Mouse (Mus musculus) CD8-positive naive resting alpha-beta T cell, adult 57 days (primary cell): ENCODE measurements around the gene Ranbp6. TPM values are rescaled to one million over a fixed set of nuclear protein-coding genes. Genes with fewer than 3 reads are reported as not detected.

Experiments used
- total RNA-seq: library from RNA; stranded (reverse); gene quantifications from one replicate; pipeline ENCODE4 v1.2.4, GENCODE M21; 2023

Gene Ranbp6
- total RNA-seq, result 17.0 TPM

DNA sequence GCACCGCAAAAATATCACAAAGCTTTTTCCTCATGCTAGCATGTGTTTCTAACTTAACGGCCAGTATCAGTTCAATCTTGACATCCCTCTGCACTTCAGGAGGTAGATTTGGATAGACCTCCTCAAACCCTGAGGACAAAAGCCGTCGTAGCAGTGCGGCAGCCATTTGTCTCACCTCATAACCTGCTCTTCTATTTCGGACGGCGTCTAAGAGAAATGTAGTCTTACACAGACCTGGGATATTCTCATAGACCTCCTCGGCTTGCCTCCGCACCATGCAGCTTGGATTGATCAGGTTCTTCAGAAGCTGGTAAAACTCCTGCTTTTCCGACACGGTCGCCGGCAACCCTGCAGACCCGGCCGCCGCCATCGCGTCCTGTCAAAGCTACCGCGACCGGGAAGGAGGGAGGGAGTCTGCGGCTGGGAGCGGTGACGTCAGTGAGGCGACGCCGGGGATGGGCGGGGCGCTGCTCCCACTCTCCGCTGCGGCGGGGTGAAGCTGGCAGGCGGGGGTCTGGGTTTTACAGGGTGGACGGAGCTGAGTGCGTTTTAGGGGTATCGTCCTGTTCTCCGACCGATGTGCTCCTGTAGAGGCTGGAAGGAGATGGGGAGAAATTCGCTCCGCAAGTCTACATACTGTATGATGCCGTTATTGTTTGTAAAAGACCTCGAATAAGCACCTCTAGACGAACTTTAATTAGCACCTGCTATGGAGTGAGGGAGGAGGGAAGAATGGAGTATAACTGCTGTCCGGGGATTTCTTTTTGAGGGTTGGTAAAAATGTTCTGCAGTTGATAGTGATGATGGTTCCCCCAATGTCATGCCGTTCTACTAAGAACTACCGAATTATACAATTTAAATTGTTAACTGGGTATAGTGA, at the start of gene Ranbp6:
Gene Ranbp6 (minus strand): TSS at position 394 of the 880 bp plus-strand sequence.

DNA sequence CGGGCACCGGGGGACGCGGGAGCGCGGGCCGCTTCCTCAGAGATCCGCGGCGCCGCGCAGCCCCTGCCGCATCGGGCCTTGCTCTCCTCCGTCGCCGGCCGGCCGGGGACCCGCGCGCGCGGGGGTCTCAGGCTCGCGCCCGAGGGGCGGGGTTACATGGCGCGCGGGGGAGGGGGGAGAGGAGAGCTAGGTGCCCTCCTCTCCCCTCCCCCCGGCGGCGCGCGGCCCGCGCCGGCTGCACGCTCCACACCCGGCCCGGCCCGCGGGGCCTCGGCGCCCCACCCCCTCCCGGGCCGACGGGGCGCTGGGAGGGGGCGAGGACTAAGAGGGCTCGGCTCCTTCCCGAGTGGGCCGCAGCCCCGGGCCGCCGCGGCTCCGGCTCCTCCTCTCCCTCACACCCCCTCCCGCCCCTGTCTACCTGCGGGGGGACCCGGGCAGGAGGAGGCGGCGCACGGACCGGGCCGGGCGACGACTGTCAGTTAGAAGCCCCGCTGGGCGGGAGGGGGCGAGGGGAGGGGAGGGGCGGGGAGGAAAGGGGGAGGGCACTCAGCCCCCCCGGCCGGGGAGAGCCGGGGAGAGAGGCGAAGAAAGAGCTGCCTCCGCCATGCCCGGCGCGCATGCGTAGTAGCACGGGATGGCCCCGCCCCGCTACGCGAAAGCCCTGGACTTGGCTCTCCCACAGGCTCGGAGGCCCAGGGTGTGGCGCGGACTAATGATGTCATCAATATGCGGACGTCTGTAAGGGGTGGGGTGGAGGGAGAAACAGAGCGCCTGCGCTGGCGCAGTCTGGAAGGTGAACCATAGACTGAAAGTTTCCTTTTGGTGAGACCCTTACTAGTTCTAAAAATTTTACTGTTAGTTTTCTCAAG, 6.6 kb downstream of the Ranbp6 start, which contains the start of gene 9930021J03Rik:
Gene 9930021J03Rik (minus strand): TSS at position 73 of the 869 bp plus-strand sequence.

Other genes with a start within 250 kb of the Ranbp6 start
- gene Ermp1, start 164.6 kb downstream of the Ranbp6 start, total RNA-seq, result 20.0 TPM
- gene Mlana, start 115.2 kb downstream of the Ranbp6 start, total RNA-seq, result not detected
- 27.1 TPM for gene 9930021J03Rik, start 7.0 kb downstream of the Ranbp6 start, total RNA-seq
- gene Il33, start 112.1 kb upstream of the Ranbp6 start, total RNA-seq, result not detected
- gene Trpd52l3, start 190.8 kb upstream of the Ranbp6 start, total RNA-seq, result not detected
- gene Uhrf2, start 217.5 kb upstream of the Ranbp6 start, total RNA-seq, result 64.1 TPM